Mouse (Mus musculus) liver, adult (tissue): Measurements from ENCODE around the gene Dffa.
A peak's percentile ranks its signal among the peaks of the same experiment; 100 is the strongest.

Experiments
- GATA4 ChIP-seq: IDR thresholded peaks from 2 replicates; pipeline ENCODE4 v1.6.1; 2014; ENCODE audit warnings: mild to moderate bottlenecking, low read length; ENCODE audit not compliant: insufficient replicate concordance

Gene Dffa

DNA sequence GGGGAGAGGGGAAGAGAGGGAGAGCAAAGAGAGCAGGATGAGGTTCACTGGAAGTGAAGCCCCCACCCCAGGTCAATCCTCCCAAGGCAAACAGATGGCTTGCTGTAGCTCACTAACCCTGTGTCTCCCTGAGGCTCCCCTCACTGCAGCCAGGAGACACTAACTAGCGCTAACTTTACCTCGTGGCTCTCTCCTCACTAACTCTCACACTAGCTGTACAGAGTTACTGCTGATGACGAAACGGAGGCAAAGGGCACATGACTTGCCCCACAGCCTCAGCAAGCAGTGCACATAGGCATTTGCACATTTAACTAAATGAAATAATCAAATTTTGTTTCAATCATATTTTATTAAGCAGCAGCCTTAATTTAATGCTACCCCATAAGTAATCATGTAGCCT is 25.7 kb upstream of the Dffa start:
- no peak for TF ChIP-seq GATA4

GRCm38 (mm10) chr4:149079629-149080028 is 24.3 kb upstream of the Dffa start:
- TF ChIP-seq GATA4: no peak

DNA sequence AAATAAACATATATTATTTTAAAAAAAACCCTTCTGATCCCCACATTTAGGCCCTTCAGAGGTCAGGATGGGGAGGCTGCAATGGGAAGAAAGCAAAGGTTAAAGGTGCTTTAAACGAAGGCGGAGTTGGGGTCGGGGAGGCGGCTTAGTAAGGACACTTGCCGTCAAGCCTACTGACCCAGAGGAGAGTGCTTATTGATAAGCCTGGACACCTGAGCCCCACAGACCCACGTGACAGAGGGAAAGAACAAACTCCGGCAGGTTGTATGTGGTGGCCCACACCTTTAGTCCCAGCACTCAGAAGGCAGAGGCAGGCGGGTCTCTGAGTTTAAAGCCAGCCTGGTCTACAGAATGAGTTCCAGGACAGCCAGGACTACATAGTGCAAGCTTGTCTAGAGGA is 23.8 kb upstream of the Dffa start:
- no peak for TF ChIP-seq GATA4

- TF ChIP-seq GATA4: peak; percentile 25; the same call in 1 of the 2 replicates
Observed at GRCm38 (mm10) chr4:149081528-149081927, 22.4 kb upstream of the Dffa start.

- TF ChIP-seq GATA4: no peak
Observed at GRCm38 (mm10) chr4:149085381-149085780, 18.6 kb upstream of the Dffa start.

DNA sequence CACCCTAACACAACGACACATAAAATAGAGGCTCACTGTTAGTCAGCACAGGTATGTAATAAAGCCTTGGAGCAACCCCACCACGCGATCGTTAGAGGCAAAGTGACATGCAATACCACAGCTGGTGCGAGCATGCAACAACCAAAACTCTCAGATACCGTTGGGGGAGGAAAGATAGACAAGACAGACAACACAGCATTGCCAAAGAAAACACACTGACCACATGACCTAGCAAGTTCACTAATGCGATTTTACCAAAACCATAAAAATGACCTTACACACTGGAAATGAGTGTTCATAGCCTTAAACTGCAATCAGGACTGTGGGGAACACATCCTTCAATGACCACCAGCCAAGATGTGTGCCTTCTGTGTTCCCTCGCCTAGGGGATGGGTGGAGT is 12.6 kb upstream of the Dffa start:
- peak; percentile 18; the same call in 1 of the 2 replicates for TF ChIP-seq GATA4

GRCm38 (mm10) chr4:149097956-149098355 is 6.0 kb upstream of the Dffa start:
- no peak for TF ChIP-seq GATA4

DNA sequence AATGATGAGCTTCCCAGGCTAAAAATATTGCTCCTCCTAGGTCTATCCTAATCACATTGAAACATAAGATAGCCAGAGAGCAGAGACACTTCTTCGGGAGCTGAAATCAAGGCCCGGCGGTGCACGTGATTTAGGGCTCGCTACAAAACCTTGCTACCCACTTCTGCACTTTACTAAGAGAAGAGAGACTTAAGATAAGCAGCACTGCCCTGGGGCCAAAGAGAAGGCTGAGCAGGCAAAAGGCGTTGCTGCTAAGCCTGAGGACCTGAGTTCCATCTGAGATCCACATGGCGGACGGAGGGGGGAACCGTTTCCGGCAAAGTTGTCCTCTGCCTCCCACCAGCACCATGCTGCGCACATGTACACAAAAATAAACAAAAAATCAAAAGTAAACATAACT is 5.4 kb upstream of the Dffa start:
- TF ChIP-seq GATA4: no peak

DNA sequence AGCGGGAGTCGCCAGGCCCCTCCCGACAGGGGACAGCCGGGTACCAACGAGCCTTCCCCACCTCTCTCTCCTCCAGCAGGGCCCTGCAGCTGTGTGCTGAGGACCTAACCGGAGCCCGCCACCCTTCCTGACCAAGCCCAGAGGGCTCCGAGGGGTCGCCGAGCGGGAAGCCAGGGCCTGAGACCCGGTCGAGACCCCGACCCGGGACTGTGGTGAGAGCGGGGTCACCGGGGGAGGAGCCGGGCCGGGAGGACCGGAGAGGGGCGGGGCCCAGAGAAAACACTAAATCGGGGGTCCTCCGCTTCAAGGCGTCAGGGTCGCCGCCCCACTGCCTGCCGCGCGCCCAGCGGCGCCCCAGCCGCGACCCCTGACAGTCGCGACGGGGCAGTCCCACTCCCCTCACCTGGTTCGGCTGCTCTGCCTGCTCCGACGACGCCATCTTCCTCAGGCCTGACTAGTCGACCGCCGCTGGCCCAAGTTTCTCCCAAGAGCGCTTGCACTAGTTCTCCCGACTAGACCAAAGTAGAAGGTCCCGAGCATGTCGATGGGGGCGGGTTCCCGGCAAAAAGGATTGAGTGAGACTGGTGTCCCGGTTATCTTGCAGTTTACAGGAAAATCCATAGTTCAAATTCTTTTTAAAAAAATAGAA is 4.5 kb upstream of the Dffa start, which contains the start of gene Pex14:
Gene Pex14, minus strand, starts transcription at position 508 of the 649 bp plus-strand sequence.
- no peak for TF ChIP-seq GATA4

GRCm38 (mm10) chr4:149101456-149101855 is 2.5 kb upstream of the Dffa start:
- no peak for TF ChIP-seq GATA4

DNA sequence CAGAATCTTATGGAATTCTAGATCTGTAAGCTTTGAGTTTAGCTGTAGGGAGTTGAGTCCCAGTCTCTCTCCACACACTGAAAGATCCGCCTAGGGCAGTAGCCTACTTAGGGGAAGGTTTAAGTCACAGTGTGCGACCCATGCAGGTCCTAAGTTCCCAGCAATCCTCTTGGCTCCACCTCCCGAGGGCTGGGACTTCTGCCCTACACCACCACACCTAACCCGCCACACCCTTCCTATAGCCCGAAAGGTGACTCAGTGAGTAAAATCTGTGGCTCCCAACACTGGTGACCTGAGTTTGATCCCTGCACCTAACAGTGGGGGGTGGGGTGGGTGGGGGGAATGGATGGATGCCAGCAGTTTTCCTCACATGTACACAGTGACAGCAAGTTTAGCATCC is 19.5 kb downstream of the Dffa start:
- no peak for TF ChIP-seq GATA4

DNA sequence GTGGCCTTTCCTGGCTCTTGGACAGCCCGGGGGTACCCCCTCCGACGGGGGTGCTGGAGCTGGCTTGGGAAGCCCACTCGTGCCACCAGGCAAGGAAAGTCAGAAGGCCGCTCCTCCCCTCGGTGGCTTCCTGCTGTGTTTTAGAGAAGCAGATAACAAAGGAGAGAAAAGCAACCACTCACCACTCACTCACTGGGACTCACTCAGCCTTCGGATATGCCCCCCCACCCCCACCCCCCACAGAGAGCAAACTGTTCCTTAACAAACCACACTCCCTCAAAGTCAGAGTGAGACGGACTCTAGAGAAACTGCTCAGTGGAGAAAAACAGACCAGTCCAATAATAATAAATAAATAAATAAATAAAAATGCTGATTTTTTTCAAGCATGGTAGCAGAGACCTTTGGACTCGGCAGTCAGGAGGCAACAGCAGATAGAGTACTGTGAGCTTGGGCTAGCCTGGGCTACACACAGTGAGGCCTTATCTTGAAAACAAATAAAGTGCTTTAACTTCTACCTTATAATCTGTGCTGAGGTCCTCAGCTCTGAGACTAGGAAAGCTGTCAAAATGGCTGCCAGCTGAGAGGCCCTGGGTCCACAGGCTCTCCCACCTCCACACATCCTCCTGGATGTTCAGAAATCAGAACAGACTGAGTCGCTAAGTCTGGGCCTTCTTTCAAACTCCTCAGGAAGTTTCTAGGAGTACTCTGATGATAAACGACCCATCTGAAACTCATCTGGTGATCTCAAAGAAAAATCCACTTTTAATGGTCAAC is 21.6 kb downstream of the Dffa start:
- TF ChIP-seq GATA4: no peak

- TF ChIP-seq GATA4: no peak
Observed at GRCm38 (mm10) chr4:149126115-149126509, 22.2 kb downstream of the Dffa start.

DNA sequence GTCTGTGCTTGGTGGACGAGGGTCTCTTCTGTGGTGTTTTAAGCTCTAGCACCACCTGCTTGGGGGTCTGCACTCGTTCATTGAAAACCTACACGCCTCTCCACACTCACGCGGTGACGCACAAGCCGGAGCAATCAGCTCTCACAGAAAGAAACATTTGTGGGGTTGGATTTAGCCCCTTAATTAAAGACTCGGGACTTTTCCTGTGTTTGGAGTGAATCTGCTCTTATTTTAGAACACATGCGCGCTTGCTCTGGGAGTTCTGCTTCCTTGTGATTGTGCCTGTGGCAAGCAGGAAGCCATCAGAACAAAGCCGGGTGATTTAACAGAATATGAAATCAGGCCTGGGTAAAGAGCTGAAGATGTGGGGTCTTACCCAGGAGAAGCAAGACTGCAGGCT is 22.7 kb downstream of the Dffa start, which contains the start of gene Cort:
Gene Cort, minus strand, starts transcription at position 101 of the 400 bp plus-strand sequence.
- no peak for TF ChIP-seq GATA4

DNA sequence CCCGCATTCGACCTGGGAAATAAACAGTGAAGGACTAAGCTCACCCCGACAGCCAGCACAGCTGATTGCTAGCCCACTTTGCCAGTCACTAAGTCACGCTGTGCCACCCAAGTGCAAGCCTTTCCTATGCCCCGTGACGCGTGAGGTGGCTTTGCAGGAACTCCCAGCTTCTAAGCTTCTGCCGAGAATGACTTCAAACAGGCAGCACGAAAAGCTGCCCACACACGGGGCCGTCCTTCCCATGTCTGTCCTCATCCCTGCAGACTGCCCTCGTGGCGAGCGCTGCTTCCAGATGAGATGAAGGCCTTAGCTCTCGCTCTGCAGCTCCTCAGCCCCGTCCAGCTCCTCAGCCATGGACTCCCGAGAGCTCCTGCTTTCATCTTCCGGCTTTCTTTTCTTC is 24.5 kb downstream of the Dffa start:
- TF ChIP-seq GATA4: no peak

- TF ChIP-seq GATA4: no peak
Observed at GRCm38 (mm10) chr4:149131021-149131752, 27.2 kb downstream of the Dffa start.
